Mouse (Mus musculus) stomach, postnatal 0 days (tissue): ENCODE measurements around the gene Ggn. TPM values are rescaled to one million over a fixed set of nuclear protein-coding genes. Genes with fewer than 3 reads are reported as not detected.
"Not testable (repeated sequence)": the region's sequence is repeated elsewhere in the genome, so short reads cannot be mapped to it uniquely, and the experiment has no call there.

ENCODE experiments used
- ATAC-seq: fragments of 200-750 bp; cut with Nextera tagmentation; 2 replicates; pipeline ENCODE4 v1.8.0; 2017; ENCODE audit not compliant: low FRiP score, low TSS enrichment
- DNase-seq: peaks from one replicate; pipeline ENCODE4 v3.0.0-alpha.2; 2016; ENCODE audit warnings: low spot score
- H3K27ac ChIP-seq: fragments of 300-500 bp; sonication (generic); replicated peaks from 2 replicates; pipeline ENCODE4 v1.5.1; 2014; ENCODE audit warnings: mild to moderate bottlenecking, control low read depth
- H3K27me3 ChIP-seq: fragments of 300-500 bp; sonication (generic); 2 replicates; pipeline ENCODE4 v1.6.1; 2014; ENCODE audit warnings: low read length; ENCODE audit not compliant: control insufficient read depth, insufficient read depth
- H3K36me3 ChIP-seq: fragments of 300-500 bp; sonication (generic); 2 replicates; pipeline ENCODE4 v1.6.1; 2014; ENCODE audit warnings: low read length, mixed read lengths; ENCODE audit not compliant: control insufficient read depth, insufficient read depth
- H3K4me1 ChIP-seq: fragments of 300-500 bp; sonication (generic); replicated peaks from 2 replicates; pipeline ENCODE4 v1.6.1; 2014; ENCODE audit warnings: antibody characterized with exemption; ENCODE audit not compliant: control insufficient read depth, insufficient read depth
- H3K4me2 ChIP-seq: fragments of 300-500 bp; sonication (generic); replicated peaks from 2 replicates; pipeline ENCODE4 v1.6.1; 2014; ENCODE audit warnings: low read depth, mild to moderate bottlenecking, control low read depth, moderate library complexity
- H3K4me3 ChIP-seq: fragments of 300-500 bp; sonication (generic); 2 replicates; pipeline ENCODE4 v1.5.1; 2014; ENCODE audit warnings: low read depth, low read length, control low read depth
- H3K9ac ChIP-seq: fragments of 300-500 bp; sonication (generic); 2 replicates; pipeline ENCODE4 v1.6.1; 2014; ENCODE audit warnings: mild to moderate bottlenecking, low read length, control low read depth, mixed read lengths
- H3K9me3 ChIP-seq: fragments of 300-500 bp; sonication (generic); 2 replicates; pipeline ENCODE4 v1.6.1; 2016; ENCODE audit warnings: low read length; ENCODE audit not compliant: control insufficient read depth
- CTCF ChIP-seq: IDR thresholded peaks from 2 replicates; pipeline ENCODE4 v1.5.1; 2016; ENCODE audit warnings: antibody characterized with exemption, low read depth, mild to moderate bottlenecking, moderate library complexity
- EP300 ChIP-seq: optimal IDR thresholded peaks from 2 replicates; pipeline ENCODE3; 2016; ENCODE audit warnings: antibody characterized with exemption
- WGBS: fragments of 180-500 bp; shearing (Covaris S2); extraction: QIAGEN DNeasy Blood & Tissue Kit; methylation state at CpG from one replicate; pipeline ENCODE4 v1.1.7; 2014; 5-methylcytosine and 5-hydroxymethylcytosine counted together
- polyA plus RNA-seq: library from polyadenylated mRNA; unstranded; fragments of >200 nt; fragmentation: Nextera tagmentation; extraction: Ambion mirVana; gene quantifications from 2 replicates; pipeline ENCODE4 v1.2.1, GENCODE M21; 2015

The Ggn gene
- polyA plus RNA-seq, 1 experiment from 2014 or later: 0.29 TPM

DNA sequence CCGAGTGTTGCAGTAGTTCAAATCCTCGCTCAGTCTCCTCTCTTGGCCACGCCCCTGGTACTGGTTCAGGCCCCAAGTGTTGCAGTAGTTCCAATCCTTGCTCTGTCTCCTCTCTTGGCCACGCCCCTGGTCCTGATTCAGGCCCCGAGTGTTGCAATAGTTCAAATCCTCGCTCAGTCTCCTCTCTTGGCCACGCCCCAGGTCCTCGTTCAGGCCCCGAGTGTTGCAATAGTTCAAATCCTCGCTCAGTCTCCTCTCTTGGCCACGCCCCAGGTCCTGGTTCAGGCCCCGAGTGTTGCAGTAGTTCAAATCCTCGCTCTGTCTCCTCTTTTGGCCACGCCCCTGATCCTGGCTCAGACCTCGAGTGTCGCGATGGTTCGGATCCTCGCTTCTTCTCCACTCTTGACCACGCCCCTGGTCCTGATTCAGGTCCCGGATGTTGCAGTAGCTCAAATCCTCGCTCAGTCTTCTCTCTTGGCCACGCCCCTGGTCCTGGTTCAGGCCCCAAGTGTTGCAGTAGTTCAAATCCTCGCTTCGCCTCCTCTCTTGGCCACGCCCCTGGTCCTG is 42.3 kb downstream of the Ggn start:
- TF ChIP-seq CTCF (no peak), EP300 (no peak)
- WGBS: 22% methylated on average over 26 of the region's 26 CpGs
- Histone ChIP-seq H3K4me2 (peak overlapping the region; percentile 23; the same call in 1 of the 2 replicates), H3K4me1 (no peaks in the 10 kb centered on the region), H3K36me3 (no peaks in the 10 kb centered on the region), H3K4me3 (peak overlapping the region; percentile 24), H3K27me3 (no peaks in the 10 kb centered on the region), H3K9ac (no peak overlapping the region; the same call in 1 of the 2 replicates), H3K27ac (peak overlapping the region; percentile 69), H3K9me3 (0 out of 2 replicates have a peak, but pooled peaks cover 2% of the 10 kb centered on the region)
- ATAC-seq (no peak), DNase-seq (no peak)

- H3K36me3 ChIP-seq, H3K9me3 ChIP-seq, H3K4me1 ChIP-seq, H3K27me3 ChIP-seq, H3K4me3 ChIP-seq, H3K27ac ChIP-seq, H3K4me2 ChIP-seq, DNase-seq, ATAC-seq, H3K9ac ChIP-seq: not testable (repeated sequence)
- 28% methylated on average over 40 of the region's 40 CpGs for WGBS
Observed at GRCm38 (mm10) chr7:29212775-29213560, 43.0 kb downstream of the Ggn start.

DNA sequence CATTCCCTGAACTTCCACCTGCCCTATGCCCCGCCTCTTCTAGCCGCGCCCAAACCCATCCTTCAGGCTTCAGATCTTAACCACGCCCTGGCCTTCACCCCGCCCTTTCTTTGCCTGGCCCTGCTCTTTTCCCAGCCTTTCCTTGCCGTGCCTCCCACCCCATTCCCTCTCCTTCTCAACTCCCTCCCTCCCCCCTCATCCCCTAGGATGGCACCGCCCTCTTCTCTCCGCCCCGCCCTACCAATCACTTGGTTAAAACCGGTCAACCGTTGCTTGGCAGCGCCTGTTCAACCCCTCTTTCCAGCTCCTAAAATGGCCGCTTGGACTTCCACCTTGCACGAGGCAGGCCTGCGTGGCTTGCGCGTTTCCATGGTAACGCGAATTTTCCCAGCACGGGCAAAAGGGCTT is 43.7 kb downstream of the Ggn start, which contains the start of gene Catsperg1:
TSS of gene Catsperg1 (minus strand) at position 361 of the 408 bp plus-strand sequence.
- H3K4me1 ChIP-seq: no peaks in the 10 kb centered on the region
- H3K4me2 ChIP-seq: no peak within 1 kb of the TSS
- no peak within 1 kb of the TSS for H3K9ac ChIP-seq
- WGBS: 6% methylated on average over 20 of the region's 20 CpGs
- H3K36me3 ChIP-seq: no peaks in the 10 kb centered on the region
- no peaks in the 10 kb centered on the region for H3K27me3 ChIP-seq
- DNase-seq (peak; percentile 31), ATAC-seq (no peak)
- no peak within 1 kb of the TSS for H3K4me3 ChIP-seq
- TF ChIP-seq CTCF: no peak
- no peak for TF ChIP-seq EP300
- no peak within 1 kb of the TSS for H3K27ac ChIP-seq
- H3K9me3 ChIP-seq: 0 out of 2 replicates have a peak, but pooled peaks cover 2% of the 10 kb centered on the region

DNA sequence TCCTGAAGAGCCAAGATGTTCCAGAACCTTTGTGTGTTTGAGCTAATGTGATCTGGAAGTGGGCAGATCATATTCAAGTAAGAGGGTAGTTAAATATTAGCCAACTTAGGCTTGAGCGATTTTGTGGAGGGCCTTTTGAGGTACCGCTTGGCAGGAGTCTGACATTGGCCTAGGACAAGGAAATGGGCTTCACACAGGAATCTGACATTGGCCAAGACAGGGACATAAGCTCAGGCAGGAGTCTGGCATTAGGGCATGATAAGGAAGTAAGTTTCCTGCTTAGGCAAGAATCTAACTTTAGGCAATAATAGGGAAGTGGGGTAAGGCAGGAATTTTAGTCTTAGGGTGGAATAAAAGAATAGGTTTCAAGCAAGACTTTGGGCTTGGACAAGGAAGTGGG is 44.2 kb downstream of the Ggn start:
- WGBS: 60% methylated on average over 2 of the region's 2 CpGs
- no peak for ATAC-seq
- H3K9me3 ChIP-seq: peaks cover 3% of the 10 kb centered on the region; the same call in 1 of the 2 replicates
- DNase-seq: no peak
- H3K36me3 ChIP-seq: no peaks in the 10 kb centered on the region
- TF ChIP-seq EP300 (no peak), CTCF (no peak)
- H3K27me3 ChIP-seq: no peaks in the 10 kb centered on the region
- no peak overlapping the region for H3K27ac ChIP-seq
- H3K4me1 ChIP-seq: no peaks in the 10 kb centered on the region
- no peak overlapping the region for H3K4me3 ChIP-seq
- H3K4me2 ChIP-seq: no peak overlapping the region
- H3K9ac ChIP-seq: no peak overlapping the region

- ATAC-seq: no peak
- WGBS: 48% methylated on average over 15 of the region's 15 CpGs
- no peaks in the 10 kb centered on the region for H3K27me3 ChIP-seq
- H3K4me1 ChIP-seq: no peaks in the 10 kb centered on the region
- no peak for TF ChIP-seq EP300
- TF ChIP-seq CTCF: no peak
- peaks cover 9% of the 10 kb centered on the region; the same call in 1 of the 2 replicates for H3K9me3 ChIP-seq
- no peak overlapping the region for H3K27ac ChIP-seq
- H3K9ac ChIP-seq: no peak overlapping the region
- no peak overlapping the region for H3K4me3 ChIP-seq
- H3K4me2 ChIP-seq: no peak overlapping the region
- H3K36me3 ChIP-seq: no peaks in the 10 kb centered on the region
- DNase-seq: no peak
Observed at GRCm38 (mm10) chr7:29214846-29215245, 44.8 kb downstream of the Ggn start.

Other genes with a start within 250 kb of the Ggn start
- gene Actn4, start 207.9 kb upstream of the Ggn start, polyA plus RNA-seq: 216 and 227 TPM in 2 replicates
- 294 and 295 TPM in 2 replicates for gene Eif3k, start 188.3 kb upstream of the Ggn start, polyA plus RNA-seq
- gene Map4k1, start 188.2 kb upstream of the Ggn start, polyA plus RNA-seq: 3.0 and 3.6 TPM in 2 replicates
- gene Ryr1, start 45.0 kb upstream of the Ggn start, polyA plus RNA-seq: 0.10 and 0.11 TPM in 2 replicates
- 0.15 and 0.35 TPM in 2 replicates for gene Rasgrp4, start 35.4 kb upstream of the Ggn start, polyA plus RNA-seq
- gene Fam98c, start 14.0 kb upstream of the Ggn start, polyA plus RNA-seq: 32.8 and 38.8 TPM in 2 replicates
- gene Spred3, start 201 bp downstream of the Ggn start, polyA plus RNA-seq: 0.95 and 1.0 TPM in 2 replicates
- gene Psmd8, start 10.5 kb downstream of the Ggn start, polyA plus RNA-seq: 262 and 269 TPM in 2 replicates
- gene Catsperg1, start 43.8 kb downstream of the Ggn start, polyA plus RNA-seq: 0.29 and 0.65 TPM in 2 replicates
- gene Kcnk6, start 62.3 kb downstream of the Ggn start, polyA plus RNA-seq: 2.4 and 3.0 TPM in 2 replicates
- 62.8 and 74.1 TPM in 2 replicates for gene Yif1b, start 68.1 kb downstream of the Ggn start, polyA plus RNA-seq
- 192 and 201 TPM in 2 replicates for gene 2200002D01Rik, start 78.3 kb downstream of the Ggn start, polyA plus RNA-seq
- 638 and 692 TPM in 2 replicates for gene Spint2, start 111.7 kb downstream of the Ggn start, polyA plus RNA-seq
- 53.3 and 64.8 TPM in 2 replicates for gene Ppp1r14a, start 119.1 kb downstream of the Ggn start, polyA plus RNA-seq
- gene Dpf1, start 133.7 kb downstream of the Ggn start, polyA plus RNA-seq: 1.9 TPM in 2 replicates